Mouse (Mus musculus) G1E (cell line): ENCODE results near the gene Galnt3. TPM values are rescaled to one million over a fixed set of nuclear protein-coding genes. Genes with fewer than 3 reads are reported as not detected.

Experiments
- ATAC-seq: 2 replicates; pipeline ENCODE4 v1.8.0; 2016; ENCODE audit warnings: mild to moderate bottlenecking; ENCODE audit not compliant: insufficient number of reproducible peaks, poor library complexity, low FRiP score, severe bottlenecking; ENCODE audit errors: extremely low read depth
- DNase-seq: peaks from one replicate; pipeline ENCODE4 v3.0.0; 2012; ENCODE audit warnings: low spot score
- H3K27me3 ChIP-seq: 2 replicates; pipeline ENCODE4 v1.6.1; 2012; ENCODE audit warnings: mild to moderate bottlenecking, low read length, inconsistent platforms; ENCODE audit not compliant: insufficient read depth
- H3K36me3 ChIP-seq: replicated peaks from 2 replicates; pipeline ENCODE3; 2012; ENCODE audit warnings: mild to moderate bottlenecking, inconsistent platforms
- H3K4me1 ChIP-seq: 2 replicates; pipeline ENCODE4 v1.6.1; 2012; ENCODE audit warnings: low read depth, low read length, inconsistent platforms, mixed read lengths; ENCODE audit not compliant: insufficient read depth
- H3K4me3 ChIP-seq: 2 replicates; pipeline ENCODE4 v1.5.1; 2012; ENCODE audit warnings: low read depth, mild to moderate bottlenecking, inconsistent platforms, low read length, moderate library complexity, mixed read lengths
- H3K9me3 ChIP-seq: replicated peaks from 2 replicates; pipeline ENCODE4 v1.6.1; 2012; ENCODE audit warnings: inconsistent platforms
- CTCF ChIP-seq: IDR thresholded peaks from 2 replicates; pipeline ENCODE4 v1.5.1; 2012; ENCODE audit warnings: low read depth, low read length, inconsistent platforms, mixed read lengths
- GATA1 ChIP-seq: IDR thresholded peaks from 2 replicates; pipeline ENCODE4 v1.6.1; 2012; ENCODE audit warnings: borderline replicate concordance, low read length, inconsistent platforms, mixed read lengths
- GATA2 ChIP-seq: IDR thresholded peaks from 2 replicates; pipeline ENCODE4 v1.6.1; 2012; ENCODE audit warnings: low read depth, low read length, inconsistent platforms, borderline replicate concordance
- POLR2AphosphoS5 ChIP-seq: IDR thresholded peaks from 2 replicates; pipeline ENCODE4 v1.6.1; 2012; ENCODE audit warnings: low read depth, low read length, inconsistent platforms; ENCODE audit not compliant: insufficient replicate concordance
- TAL1 ChIP-seq: conservative IDR thresholded peaks from 2 replicates; pipeline ENCODE4 v1.6.1; 2012; ENCODE audit warnings: low read depth, low read length, inconsistent platforms, mixed read lengths
- polyA plus RNA-seq: library from polyadenylated mRNA; stranded (reverse); fragments of >175 nt; gene quantifications from 2 replicates; pipeline ENCODE4 v1.2.3, GENCODE M21; 2012
- total RNA-seq, 2 experiments: library from RNA; stranded (forward) in 1 of 2; stranded (reverse) in 1 of 2; fragments of 200-1000 nt in 1 of 2; fragments of >200 nt in 1 of 2; fragmentation: Nextera tagmentation in 1 of 2; gene quantifications; 2 replicates each; pipeline ENCODE4 v1.2.3; 2014 to 2017

The Galnt3 gene
- total RNA-seq (2014; fragmentation: Nextera tagmentation) (not detected in 2 replicates), total RNA-seq (2017) (0.06 TPM in 1 of 2 replicates, not detected in the other), polyA plus RNA-seq (not detected in 2 replicates)

DNA sequence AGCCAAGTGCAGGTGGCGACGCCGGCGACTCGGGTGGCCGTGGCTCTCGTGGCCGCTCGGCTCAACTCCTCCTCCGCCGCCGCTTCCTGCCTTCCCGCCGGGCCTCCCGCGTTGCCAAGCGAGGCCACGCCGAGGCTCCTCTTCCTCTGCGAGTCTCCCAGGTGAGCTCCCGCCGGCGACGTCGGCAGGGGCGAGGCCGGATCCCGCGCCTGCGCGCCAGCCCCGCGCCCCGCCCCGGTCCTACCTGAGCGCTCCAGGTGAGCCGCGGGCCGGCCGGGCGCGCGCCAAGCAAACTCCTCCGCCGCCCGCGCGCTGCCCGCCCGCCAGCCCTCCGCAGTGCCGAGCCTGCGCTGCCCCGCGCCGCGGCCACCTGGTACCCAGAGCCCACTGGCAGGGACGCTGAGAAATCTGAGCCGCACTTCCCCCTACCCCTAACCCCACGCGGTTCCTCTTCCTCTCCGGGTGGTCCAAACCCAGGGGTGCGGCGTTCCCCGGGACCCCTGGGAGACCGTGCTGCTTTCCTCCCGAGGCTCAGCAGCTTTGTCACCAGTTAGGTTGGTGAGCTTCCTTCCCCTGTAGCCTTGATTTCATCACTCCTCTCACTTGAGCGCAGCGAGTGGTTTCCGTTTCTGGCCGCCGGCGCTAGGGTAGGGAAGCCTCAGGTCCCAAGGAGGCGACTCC lies at the start of gene Galnt3:
TSS of gene Galnt3 (minus strand) at position 404 of the 681 bp plus-strand sequence.
- no peak for TF ChIP-seq TAL1
- no peak for TF ChIP-seq GATA2
- TF ChIP-seq GATA1: no peak
- no peak for TF ChIP-seq CTCF
- TF ChIP-seq POLR2AphosphoS5: no peak
- Histone ChIP-seq H3K4me1 (no peaks in the 10 kb centered on the region), H3K9me3 (peaks cover 25% of the 10 kb centered on the region), H3K27me3 (no peaks in the 10 kb centered on the region; the same call in 1 of the 2 replicates), H3K36me3 (no peaks in the 10 kb centered on the region), H3K4me3 (no peak within 1 kb of the TSS; the same call in 1 of the 2 replicates)
- ATAC-seq (no peak), DNase-seq (no peak)

- Histone ChIP-seq H3K27me3 (no peaks in the 10 kb centered on the region), H3K4me1 (no peaks in the 10 kb centered on the region), H3K9me3 (peaks cover 29% of the 10 kb centered on the region), H3K36me3 (no peaks in the 10 kb centered on the region), H3K4me3 (no peak overlapping the region)
- DNase-seq (no peak), ATAC-seq (no peak)
- TF ChIP-seq GATA2 (no peak), CTCF (no peak), GATA1 (no peak), POLR2AphosphoS5 (no peak), TAL1 (no peak)
Observed at GRCm38 (mm10) chr2:66173134-66173533, 48.3 kb upstream of the Galnt3 start.

- H3K27me3 ChIP-seq: no peaks in the 10 kb centered on the region
- ATAC-seq (no peak), DNase-seq (no peak)
- TF ChIP-seq TAL1: no peak
- no peak for TF ChIP-seq POLR2AphosphoS5
- no peak for TF ChIP-seq GATA1
- TF ChIP-seq GATA2: no peak
- TF ChIP-seq CTCF: no peak
- H3K36me3 ChIP-seq: no peaks in the 10 kb centered on the region
- H3K9me3 ChIP-seq: peaks cover 23% of the 10 kb centered on the region
- H3K4me3 ChIP-seq: no peak overlapping the region
- no peaks in the 10 kb centered on the region for H3K4me1 ChIP-seq
Observed at GRCm38 (mm10) chr2:66171643-66172042, 46.8 kb upstream of the Galnt3 start.

DNA sequence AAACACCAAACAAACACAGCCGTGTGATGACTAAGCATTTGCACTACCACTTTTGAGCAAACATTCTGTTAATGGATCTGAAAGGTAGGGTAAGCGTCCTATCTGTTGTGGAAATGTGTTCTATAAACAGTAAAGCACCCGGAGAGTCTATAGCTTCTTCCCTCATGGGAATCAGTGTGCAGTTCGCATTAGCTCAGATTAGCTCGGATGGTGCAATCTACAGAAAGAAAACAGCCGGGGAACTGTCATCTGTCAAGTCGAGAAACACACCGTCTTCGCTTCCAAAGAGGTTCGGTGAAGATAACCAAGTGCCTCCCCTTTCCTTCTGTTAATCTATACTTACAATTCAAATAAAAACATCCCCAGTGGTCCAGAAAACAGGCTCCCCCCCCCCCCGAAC lies 45.9 kb upstream of the Galnt3 start:
- TF ChIP-seq CTCF (no peak), POLR2AphosphoS5 (no peak), GATA2 (no peak), TAL1 (no peak), GATA1 (no peak)
- no peak for DNase-seq
- H3K4me1 ChIP-seq: no peaks in the 10 kb centered on the region

GRCm38 (mm10) chr2:66165025-66165424 lies 40.2 kb upstream of the Galnt3 start:
- DNase-seq: no peak
- no peak for TF ChIP-seq POLR2AphosphoS5
- TF ChIP-seq TAL1: no peak
- TF ChIP-seq GATA1: no peak
- no peak for TF ChIP-seq CTCF
- no peak overlapping the region for H3K4me3 ChIP-seq
- peaks cover 13% of the 10 kb centered on the region for H3K9me3 ChIP-seq
- no peak for ATAC-seq
- no peaks in the 10 kb centered on the region for H3K4me1 ChIP-seq
- H3K27me3 ChIP-seq: no peaks in the 10 kb centered on the region
- no peaks in the 10 kb centered on the region for H3K36me3 ChIP-seq

More for the DNA sequence above, 45.9 kb upstream of the Galnt3 start:
- peaks cover 20% of the 10 kb centered on the region for H3K9me3 ChIP-seq
- no peaks in the 10 kb centered on the region for H3K27me3 ChIP-seq
- H3K4me3 ChIP-seq: no peak overlapping the region
- no peak for ATAC-seq
- H3K36me3 ChIP-seq: no peaks in the 10 kb centered on the region

- TF ChIP-seq CTCF: no peak
- no peak for TF ChIP-seq TAL1
- no peak for TF ChIP-seq GATA1
- no peak for TF ChIP-seq GATA2
- TF ChIP-seq POLR2AphosphoS5: no peak
- ATAC-seq: no peak
- H3K4me3 ChIP-seq: no peak overlapping the region
Observed at GRCm38 (mm10) chr2:66158140-66158915, 33.5 kb upstream of the Galnt3 start.

GRCm38 (mm10) chr2:66151436-66151835 lies 26.6 kb upstream of the Galnt3 start:
- H3K36me3 ChIP-seq: no peaks in the 10 kb centered on the region
- H3K4me1 ChIP-seq: no peaks in the 10 kb centered on the region
- TF ChIP-seq GATA1 (no peak), CTCF (no peak), GATA2 (no peak)
- H3K4me3 ChIP-seq: no peak overlapping the region
- H3K27me3 ChIP-seq: no peaks in the 10 kb centered on the region
- DNase-seq (no peak), ATAC-seq (no peak)
- peaks cover 12% of the 10 kb centered on the region for H3K9me3 ChIP-seq

More at GRCm38 (mm10) chr2:66158140-66158915, 33.5 kb upstream of the Galnt3 start:
- Histone ChIP-seq H3K4me1 (no peaks in the 10 kb centered on the region), H3K36me3 (no peaks in the 10 kb centered on the region), H3K9me3 (peaks cover 6% of the 10 kb centered on the region; the same call in 1 of the 2 replicates), H3K27me3 (no peaks in the 10 kb centered on the region)
- DNase-seq: no peak
